Mouse (Mus musculus): ENCODE measurements around the gene Gdpgp1. TPM values are rescaled to one million over a fixed set of nuclear protein-coding genes. Genes with fewer than 3 reads are reported as not detected.

The Gdpgp1 gene
- total RNA-seq (2023), result 1 to 10 TPM; 2.4 to 3.3 TPM

DNA sequence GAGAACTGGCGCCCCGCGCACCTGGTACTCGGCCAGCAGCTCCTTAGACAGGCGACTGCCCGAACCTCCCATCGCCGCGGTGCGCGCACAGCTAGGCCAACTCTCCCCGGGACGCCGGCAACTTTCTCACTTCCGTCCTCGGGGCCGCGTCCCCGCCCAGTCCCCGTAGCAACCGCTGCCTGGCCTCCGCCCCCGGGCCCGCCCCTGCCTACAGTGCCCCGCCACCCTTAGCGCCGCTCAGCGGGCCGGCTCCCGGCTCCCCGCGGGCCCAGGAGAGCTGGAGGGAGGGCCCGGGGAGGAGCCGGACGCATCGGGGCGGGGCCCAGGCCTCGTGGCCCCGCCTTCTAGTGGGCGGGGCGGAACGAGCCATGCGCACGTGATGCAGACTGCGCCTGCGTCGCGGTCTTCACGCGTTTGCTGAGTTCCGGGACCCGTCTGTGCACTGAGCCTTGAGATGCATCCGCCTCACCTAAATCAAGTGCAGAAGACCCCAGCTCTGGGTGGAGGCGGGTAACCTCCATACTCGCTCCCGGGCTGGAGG, at the start of gene Gdpgp1, which contains the start of gene Cib1:
Gdpgp1 (plus strand) TSS at position 377 of the 541 bp plus-strand sequence.
Cib1 (minus strand) TSS at position 325 of the 541 bp plus-strand sequence.

DNA sequence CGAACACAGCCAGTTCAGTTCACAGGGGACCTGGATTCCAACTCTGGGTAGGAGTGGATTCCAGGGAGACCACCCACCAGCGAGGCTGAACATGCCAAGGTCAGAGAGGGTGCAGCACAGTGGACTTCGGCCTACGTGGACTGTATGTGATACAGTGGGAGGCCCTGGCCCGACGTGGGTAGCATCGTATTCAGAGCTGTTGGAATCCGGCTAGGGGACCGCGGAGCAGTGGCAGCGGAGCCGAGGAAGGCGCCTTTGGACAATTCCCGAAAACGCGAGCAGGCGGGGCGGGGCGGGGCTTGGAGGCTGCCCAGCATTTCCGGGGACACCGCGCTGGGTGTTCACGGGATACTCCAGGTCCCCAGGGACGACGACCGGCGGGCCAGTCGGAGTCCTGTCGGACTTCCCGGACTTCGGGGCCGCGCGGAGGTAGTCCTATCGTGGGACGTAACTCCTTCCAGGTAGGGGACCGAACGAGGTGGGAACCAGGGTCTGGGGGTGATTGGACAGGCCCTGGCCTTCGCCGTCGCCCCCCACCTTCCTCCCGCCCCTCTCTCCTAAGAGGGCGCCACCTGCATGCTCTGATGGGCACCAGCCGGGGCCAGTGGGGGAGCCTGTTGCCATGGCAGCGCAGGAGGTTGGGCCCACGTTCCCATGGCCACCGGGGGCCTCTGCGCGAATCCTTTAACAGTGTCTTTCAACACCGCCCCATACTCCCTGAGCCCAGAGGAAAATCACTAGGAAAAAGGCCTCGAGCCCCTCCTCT, 46.0 kb upstream of the Gdpgp1 start, which contains the start of gene Sema4b:
Sema4b (plus strand) TSS at position 311 of the 766 bp plus-strand sequence.

DNA sequence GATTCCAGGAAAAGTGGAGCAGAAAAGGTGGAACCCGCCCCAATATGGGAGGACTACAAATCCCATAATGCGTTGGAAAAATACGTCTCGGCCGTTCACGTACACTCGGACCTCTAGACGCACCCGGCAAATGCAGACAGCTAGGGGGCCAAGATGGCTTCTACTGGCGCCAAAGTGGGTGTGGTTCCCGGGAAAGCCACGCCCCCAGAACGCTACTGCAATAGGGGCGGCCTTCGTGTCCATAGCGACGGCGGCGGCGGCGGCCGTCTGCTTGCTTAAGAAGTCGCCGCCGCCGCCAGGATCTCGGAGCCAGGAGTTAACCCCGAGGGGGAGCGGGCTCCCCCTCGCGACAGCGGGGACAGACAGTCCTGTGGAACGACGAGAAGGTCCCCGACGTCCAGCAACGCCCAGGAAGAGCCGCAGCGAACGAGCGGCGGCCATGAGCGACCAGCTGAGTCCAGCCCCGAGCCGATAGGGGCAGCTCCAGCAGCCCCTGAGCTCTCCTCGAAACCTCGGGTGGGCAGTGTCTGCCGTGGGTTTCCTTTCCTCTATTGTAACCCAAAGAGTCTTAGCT, 13.6 kb downstream of the Gdpgp1 start, which contains the start of gene Ttll13:
Ttll13 (plus strand) TSS at position 229 of the 574 bp plus-strand sequence.

DNA sequence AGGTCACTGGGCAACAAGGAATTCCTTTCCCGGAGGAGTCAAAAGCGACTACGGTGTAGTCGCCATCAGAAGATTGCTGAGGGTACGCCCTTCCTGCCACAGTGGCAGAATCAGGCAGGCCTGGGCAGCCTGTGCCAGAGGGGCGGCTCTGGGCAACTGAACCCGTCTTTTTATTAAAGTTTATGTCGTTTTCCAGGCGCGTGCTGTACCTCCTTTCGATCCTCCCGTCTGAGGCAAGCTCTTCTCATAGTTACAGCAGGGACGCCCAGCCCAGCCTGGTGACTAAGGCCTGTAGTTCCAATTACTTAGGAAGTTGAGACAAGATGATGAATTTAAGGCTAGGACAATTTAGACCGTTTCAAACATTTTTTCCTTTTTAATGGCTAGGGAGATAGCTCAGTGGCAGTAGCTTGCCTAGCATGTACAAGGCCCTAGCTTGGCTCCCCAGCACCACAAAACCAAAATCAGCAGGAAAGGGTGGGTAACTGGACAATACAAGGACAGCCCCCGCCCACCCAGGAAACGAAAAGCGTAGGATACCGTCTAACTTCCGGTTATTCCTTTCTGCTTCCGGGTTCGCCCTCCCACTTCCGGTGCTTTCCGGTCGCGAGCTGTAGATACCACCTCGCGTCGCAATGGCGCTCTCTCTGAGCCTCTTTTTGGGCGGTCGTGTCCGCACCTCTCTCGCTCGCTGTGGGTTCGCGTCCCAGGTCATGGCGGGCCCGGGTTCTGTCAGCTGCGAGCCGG, 28.1 kb downstream of the Gdpgp1 start, which contains the start of gene Ngrn:
Ngrn (plus strand) TSS at position 591 of the 747 bp plus-strand sequence.

DNA sequence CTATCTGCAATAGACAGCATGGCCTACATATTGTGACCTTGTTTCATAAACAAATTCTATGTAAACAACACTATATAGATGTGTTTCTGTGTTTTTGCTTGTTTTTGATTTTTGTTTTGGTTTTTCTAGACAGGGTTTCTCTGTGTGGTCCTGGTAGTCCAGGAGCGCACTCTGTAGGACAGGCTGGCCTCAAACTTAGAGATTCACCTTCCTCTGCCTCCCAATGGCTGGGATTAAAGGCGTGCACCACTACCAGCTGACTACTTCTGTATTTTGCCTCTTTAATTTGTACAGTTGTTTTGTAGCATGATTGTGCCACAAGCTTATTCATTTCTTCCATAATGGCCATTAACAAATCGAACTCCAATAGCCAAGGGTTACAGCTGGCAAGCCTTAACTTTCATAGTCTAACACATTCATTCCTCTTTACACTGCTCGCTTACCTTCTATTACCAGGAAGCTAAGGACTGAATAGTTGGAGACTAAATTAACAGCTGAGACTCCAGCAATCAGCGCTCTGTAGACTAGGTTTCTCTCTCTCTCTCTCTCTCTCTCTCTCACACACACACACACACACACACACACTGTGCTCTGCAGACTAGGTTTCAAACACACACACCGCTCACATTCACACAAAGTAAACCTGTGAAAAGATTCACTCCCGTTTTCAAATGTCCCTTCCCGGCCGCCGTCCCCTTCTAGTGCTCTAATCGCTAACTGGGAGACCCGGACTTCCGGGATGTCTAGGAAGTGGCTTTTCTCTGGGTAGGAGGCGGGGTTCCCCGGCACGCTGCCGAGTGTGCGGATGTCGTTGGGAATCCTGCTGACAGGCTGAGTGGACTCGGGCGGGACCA, 36.5 kb downstream of the Gdpgp1 start, which contains the start of gene Vps33b:
Vps33b (plus strand) TSS at position 753 of the 854 bp plus-strand sequence.

Other genes starting within 250 kb of the Gdpgp1 start
- 100 to 1,000 TPM; 123 to 131 TPM for gene Zfp710, start 208.1 kb upstream of the Gdpgp1 start, total RNA-seq (2023)
- gene Idh2, start 117.5 kb upstream of the Gdpgp1 start, total RNA-seq (2023), result 10 to 100 TPM; 41.2 to 46.8 TPM
- 10 to 100 TPM; 23.2 to 28.9 TPM for gene Sema4b, start 46.0 kb upstream of the Gdpgp1 start, total RNA-seq (2023)
- 10 to 100 TPM; 78.9 to 85.8 TPM for gene Cib1, start 52 bp upstream of the Gdpgp1 start, total RNA-seq (2023)
- 1 to 10 TPM in 1 of 2 experiments, under 1 TPM in 1; 0.31 to 1.0 TPM for gene Ttll13, start 13.5 kb downstream of the Gdpgp1 start, total RNA-seq (2023)
- gene Ngrn, start 28.4 kb downstream of the Gdpgp1 start, total RNA-seq (2023), result 10 to 100 TPM; 14.8 to 15.2 TPM
- gene Vps33b, start 36.8 kb downstream of the Gdpgp1 start, total RNA-seq (2023), result 10 to 100 TPM; 12.6 to 14.4 TPM
- gene Prc1, start 61.6 kb downstream of the Gdpgp1 start, total RNA-seq (2023), result 100 to 1,000 TPM in 1 of 2 experiments, 10 to 100 TPM in 1; 99.2 to 104 TPM
- 1 to 10 TPM; 4.9 to 5.9 TPM for gene Rccd1, start 91.6 kb downstream of the Gdpgp1 start, total RNA-seq (2023)
- gene Unc45a, start 108.1 kb downstream of the Gdpgp1 start, total RNA-seq (2023), result 10 to 100 TPM; 43.0 to 53.3 TPM
- 10 to 100 TPM in 1 of 2 experiments, 1 to 10 TPM in 1; 6.1 to 13.9 TPM for gene Hddc3, start 110.2 kb downstream of the Gdpgp1 start, total RNA-seq (2023)
- gene Man2a2, start 138.5 kb downstream of the Gdpgp1 start, total RNA-seq (2023), result 10 to 100 TPM; 33.7 to 35.2 TPM
- gene Fes, start 155.1 kb downstream of the Gdpgp1 start, total RNA-seq (2023), result 100 to 1,000 TPM; 532 to 573 TPM
- gene Furin, start 172.6 kb downstream of the Gdpgp1 start, total RNA-seq (2023), result 100 to 1,000 TPM; 121 to 137 TPM

All from neutrophil, adult 83 days (primary cell).